Mouse (Mus musculus) spleen, embryonic (tissue): ENCODE results near the gene Smarce1.
"Not testable (repeated sequence)": the region's sequence is repeated elsewhere in the genome, so short reads cannot be mapped to it uniquely, and the experiment has no call there.

Source experiments
- CTCF ChIA-PET: fragments of 350-600 bp; sonication (Branson Sonifier 250); formaldehyde crosslinking; loops from one replicate; lab custom pipeline; 2022; lab: Charles Lee

Smarce1 gene

GRCm38 (mm10) chr11:99230261-99231048 lies at the start of gene Smarce1:
Gene Smarce1 (minus strand): TSS chr11:99231017.
- CTCF ChIA-PET: interaction anchor here (0.6 to 0.7 kb wide), 2 partner anchors 31 to 83 kb away, joined by 3 to 8 read pairs; no protein-coding TSS in a partner anchor

DNA sequence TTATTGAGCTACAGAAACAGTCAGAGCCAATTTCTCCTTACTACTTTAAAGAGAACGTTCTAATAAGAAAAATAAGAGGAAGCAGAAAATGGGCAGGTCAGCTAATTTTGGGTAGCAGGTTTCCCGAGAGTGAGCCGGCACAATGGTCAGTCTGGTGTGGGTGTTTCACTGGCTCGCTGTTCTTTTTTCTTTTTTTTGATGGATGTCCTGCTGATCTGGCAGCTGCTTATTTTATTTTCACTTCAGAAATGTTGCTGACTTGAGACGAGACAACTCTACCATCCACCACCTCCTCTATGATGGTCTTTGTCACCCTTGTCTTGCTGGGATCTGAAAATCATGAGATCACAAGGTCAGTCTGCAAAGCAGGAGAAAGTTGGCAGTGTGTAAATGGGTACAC lies 49.2 kb upstream of the Smarce1 start:
- CTCF ChIA-PET: no interaction called here

DNA sequence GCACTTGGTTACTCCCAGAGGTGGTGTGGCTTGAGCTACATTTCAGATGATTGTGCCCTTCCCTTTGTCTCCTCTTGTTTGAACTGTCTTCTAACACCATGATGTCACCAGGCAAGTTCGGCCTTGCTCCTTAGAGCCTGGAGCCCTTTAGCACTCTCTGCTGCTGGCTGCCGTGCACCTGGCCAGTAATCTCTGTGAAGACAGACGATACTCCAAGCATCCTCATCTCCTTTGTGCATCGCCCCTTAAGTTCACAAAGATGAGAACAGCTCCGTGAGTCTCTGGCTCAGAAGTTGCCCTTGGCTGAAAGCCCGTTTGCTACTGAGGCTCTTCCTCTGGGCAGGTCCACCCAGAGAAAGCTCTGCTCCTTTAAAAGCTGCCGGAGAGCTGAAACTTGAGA lies 46.0 kb upstream of the Smarce1 start:
- CTCF ChIA-PET: no interaction called here

GRCm38 (mm10) chr11:99275624-99276023 lies 44.8 kb upstream of the Smarce1 start:
- CTCF ChIA-PET: interaction anchor here (0.7 kb wide), 1 partner anchor 499 kb away, joined by 3 read pairs; no protein-coding TSS in a partner anchor

DNA sequence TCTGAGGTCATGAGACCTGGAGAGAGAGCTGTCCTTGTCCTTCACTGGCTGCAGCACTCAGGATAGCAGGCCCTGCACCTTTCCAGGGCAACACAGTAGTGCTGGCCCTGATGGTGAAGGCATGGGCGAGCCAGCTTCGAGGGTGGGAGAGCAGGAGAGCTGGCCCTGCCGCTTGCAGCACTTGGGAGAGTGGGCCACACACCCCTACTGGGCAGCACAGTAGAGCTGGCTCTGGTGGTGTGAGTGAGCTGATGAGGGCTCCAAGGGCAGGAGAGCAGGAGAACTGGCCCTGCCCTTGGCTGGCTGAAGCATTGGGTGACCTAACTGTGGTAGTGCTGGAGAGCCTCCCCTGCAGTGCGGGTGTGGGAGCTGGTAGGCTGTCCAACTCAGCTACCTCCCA lies 41.9 kb upstream of the Smarce1 start:
- CTCF ChIA-PET: no interaction called here

- CTCF ChIA-PET: no interaction called here
Observed at GRCm38 (mm10) chr11:99269192-99269591, 38.4 kb upstream of the Smarce1 start.

DNA sequence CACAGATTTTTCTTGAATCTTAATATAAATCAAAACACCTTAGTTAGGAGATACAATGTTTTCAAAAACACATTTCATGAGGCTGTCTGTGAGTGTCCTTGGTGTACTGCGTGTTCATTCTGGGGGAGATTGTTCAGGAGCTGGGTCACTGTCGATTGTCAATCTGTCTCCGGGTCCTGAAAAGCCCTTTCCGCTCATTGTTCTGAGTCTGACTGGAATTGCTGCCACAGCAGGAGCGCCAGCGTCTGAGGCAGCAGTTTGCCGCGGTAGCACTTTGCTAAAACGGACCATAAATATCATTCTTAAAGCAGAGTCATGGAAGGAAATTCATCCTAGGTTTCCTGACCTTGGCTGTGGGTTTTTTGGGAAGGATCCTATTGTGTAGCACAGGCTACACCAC lies 35.0 kb upstream of the Smarce1 start:
- CTCF ChIA-PET: no interaction called here

GRCm38 (mm10) chr11:99265220-99265619 lies 34.4 kb upstream of the Smarce1 start:
- CTCF ChIA-PET: no interaction called here

- CTCF ChIA-PET: no interaction called here
Observed at GRCm38 (mm10) chr11:99256213-99256612, 25.4 kb upstream of the Smarce1 start.

- CTCF ChIA-PET: interaction anchor here (0.6 kb wide), 2 partner anchors 436 to 567 kb away, joined by 3 to 4 read pairs; no protein-coding TSS in a partner anchor
Observed at GRCm38 (mm10) chr11:99255316-99255715, 24.5 kb upstream of the Smarce1 start.

- CTCF ChIA-PET: interaction anchor here (1.0 to 1.4 kb wide), 2 partner anchors 20 to 49 kb away, joined by 3 to 14 read pairs; no protein-coding TSS in a partner anchor
Observed at GRCm38 (mm10) chr11:99253893-99254292, 23.1 kb upstream of the Smarce1 start.

DNA sequence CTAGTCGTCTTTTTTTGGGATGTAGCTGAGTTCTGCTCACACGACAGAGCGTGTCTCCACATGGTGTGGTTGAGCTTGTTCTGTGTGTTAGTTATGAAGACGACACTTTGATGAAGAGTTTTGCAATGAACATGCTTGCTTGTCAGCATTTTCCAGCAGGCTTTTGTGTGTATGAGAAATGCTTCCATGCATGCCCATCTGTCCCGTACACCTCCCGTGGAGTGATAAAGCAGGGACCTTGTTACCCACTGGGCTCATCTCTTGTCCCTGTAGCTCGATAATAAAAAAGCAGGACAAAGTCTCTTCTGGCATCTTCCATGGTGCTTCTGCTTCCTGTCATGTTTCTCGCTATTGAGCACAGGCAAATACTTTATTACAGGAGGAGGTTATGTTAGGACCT lies 21.9 kb upstream of the Smarce1 start:
- CTCF ChIA-PET: interaction anchor here (0.7 to 1.0 kb wide), 2 partner anchors 91 to 1944 kb away, joined by 3 read pairs; no protein-coding TSS in a partner anchor

DNA sequence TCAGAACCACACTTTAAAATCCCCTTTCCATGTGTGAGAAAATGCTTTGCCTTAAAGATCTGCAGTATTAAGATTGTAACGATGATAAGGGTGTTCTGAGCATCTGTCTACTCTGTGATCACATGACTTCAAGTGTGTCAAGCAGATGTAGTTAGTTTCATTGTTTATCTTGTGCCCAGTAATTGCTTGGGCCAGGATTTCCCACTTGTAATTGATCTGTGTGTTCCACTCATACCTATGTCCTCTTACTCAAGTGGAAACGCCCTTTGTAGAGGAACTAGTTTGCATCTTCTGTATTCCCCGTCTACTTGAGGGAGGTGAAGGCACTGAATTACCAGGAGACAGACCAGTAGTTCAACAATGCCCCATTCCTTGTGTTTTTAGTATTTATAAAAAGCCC lies 19.8 kb upstream of the Smarce1 start:
- CTCF ChIA-PET: no interaction called here

- CTCF ChIA-PET: interaction anchor here (0.6 kb wide), 1 partner anchor 138 kb away, joined by 3 read pairs; no protein-coding TSS in a partner anchor
Observed at GRCm38 (mm10) chr11:99250241-99250640, 19.4 kb upstream of the Smarce1 start.

DNA sequence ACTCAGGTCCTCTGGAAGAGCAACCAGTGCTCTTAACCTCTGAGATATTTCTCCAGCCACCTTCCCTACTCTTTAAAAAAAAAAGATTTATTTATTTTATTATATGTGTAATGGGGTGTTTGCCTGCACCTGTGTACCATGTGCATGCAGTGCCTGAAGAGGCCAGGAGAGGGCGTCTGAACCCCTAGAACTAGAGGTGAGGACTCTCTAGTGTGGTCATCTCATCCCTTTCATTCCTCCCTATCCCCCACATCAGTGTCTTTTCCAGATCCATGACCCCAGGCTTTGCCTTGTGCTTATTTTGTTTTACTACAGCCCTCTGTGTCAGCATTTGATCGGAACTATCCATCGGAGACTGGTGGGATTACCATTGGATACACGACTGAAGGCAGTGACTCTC lies 18.3 kb upstream of the Smarce1 start:
- CTCF ChIA-PET: interaction anchor here (0.6 kb wide), 1 partner anchor 61 kb away, joined by 3 read pairs; no protein-coding TSS in a partner anchor

DNA sequence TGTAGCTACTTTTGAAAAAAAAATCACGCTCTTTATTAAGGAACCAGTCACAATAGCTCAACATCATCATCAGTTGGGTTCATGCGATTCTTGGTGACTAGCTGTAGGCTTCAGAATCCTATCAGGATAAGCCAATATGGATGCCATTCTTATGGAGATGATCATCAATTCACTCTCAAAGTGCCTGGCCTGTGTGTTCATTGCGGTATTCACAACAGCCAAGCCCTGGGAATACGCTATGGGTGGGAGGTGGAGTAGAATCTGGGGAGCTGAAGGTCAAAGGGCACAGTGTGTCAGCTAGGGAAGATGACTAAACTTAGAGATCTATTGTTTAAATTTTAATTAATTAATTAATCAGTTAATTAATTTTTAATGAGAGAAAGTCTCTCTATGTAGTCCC lies 17.1 kb upstream of the Smarce1 start:
- CTCF ChIA-PET: no interaction called here

DNA sequence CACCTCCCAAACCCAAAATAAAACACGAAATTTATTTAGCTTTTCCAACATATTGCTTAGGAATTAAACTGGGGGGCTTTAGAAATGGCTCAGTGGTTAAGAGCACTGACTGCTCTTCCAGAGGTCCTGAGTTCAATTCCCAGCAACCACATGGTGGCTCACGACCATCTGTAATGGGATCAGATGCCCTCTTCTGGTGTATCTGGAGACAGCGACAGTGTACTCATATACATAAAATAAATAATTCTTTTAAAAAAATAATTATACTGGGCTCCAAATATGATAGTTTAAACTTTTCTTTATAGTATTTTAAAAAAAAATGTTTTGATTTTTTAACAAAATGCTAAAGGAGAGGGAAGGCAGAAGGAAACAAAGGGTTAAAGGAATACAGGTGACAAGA lies 13.7 kb upstream of the Smarce1 start:
- CTCF ChIA-PET: not testable (repeated sequence)

GRCm38 (mm10) chr11:99243820-99244374 lies 13.1 kb upstream of the Smarce1 start, which contains the start of gene Krt222:
Gene Krt222 (minus strand): TSS chr11:99244085.
- CTCF ChIA-PET: no interaction called here

- CTCF ChIA-PET: interaction anchor here (0.5 kb wide), 1 partner anchor 117 kb away, joined by 8 read pairs; no protein-coding TSS in a partner anchor
Observed at GRCm38 (mm10) chr11:99243200-99243819, 12.5 kb upstream of the Smarce1 start.

- CTCF ChIA-PET: no interaction called here
Observed at GRCm38 (mm10) chr11:99242056-99242455, 11.2 kb upstream of the Smarce1 start.

- CTCF ChIA-PET: no interaction called here
Observed at GRCm38 (mm10) chr11:99238468-99238867, 7.7 kb upstream of the Smarce1 start.
